Mouse (Mus musculus) bone marrow macrophage, adult 2 months (primary cell): ENCODE measurements around the gene Golph3.

Source experiments
- CTCF ChIP-seq: IDR thresholded peaks from 2 replicates; pipeline ENCODE4 v1.5.1; 2012; ENCODE audit warnings: low read depth, mild to moderate bottlenecking, low read length, moderate library complexity
- POLR2A ChIP-seq: IDR thresholded peaks from 2 replicates; pipeline ENCODE4 v1.6.1; 2012; ENCODE audit warnings: mild to moderate bottlenecking, low read depth, low read length, borderline replicate concordance

- no peak for TF ChIP-seq CTCF
- TF ChIP-seq POLR2A: no peak
Observed at GRCm38 (mm10) chr15:12374916-12375315, 53.7 kb downstream of the Golph3 start.
